Mouse (Mus musculus) embryonic facial prominence, embryonic 11.5 days (tissue): ENCODE data around the gene Mex3b. TPM values are rescaled to one million over a fixed set of nuclear protein-coding genes. Genes with fewer than 3 reads are reported as not detected.

Experiments
- ATAC-seq: fragments of 200-750 bp; cut with Nextera tagmentation; replicated peaks from 2 replicates; pipeline ENCODE4 v1.8.0; 2017; ENCODE audit warnings: low read depth; ENCODE audit not compliant: insufficient number of reproducible peaks, low FRiP score, low TSS enrichment
- DNase-seq: peaks from one replicate; pipeline ENCODE4 v3.0.0-alpha.2; 2015; ENCODE audit warnings: low spot score
- H3K27ac ChIP-seq: fragments of 300-500 bp; sonication (generic); replicated peaks from 2 replicates; pipeline ENCODE4 v1.5.1; 2014; ENCODE audit warnings: mild to moderate bottlenecking, low read depth, low read length, control low read depth
- H3K27me3 ChIP-seq: fragments of 300-500 bp; sonication (generic); 2 replicates; pipeline ENCODE4 v1.6.1; 2014; ENCODE audit warnings: mild to moderate bottlenecking, low read length, moderate library complexity, mixed read lengths; ENCODE audit not compliant: control insufficient read depth, insufficient read depth
- H3K36me3 ChIP-seq: fragments of 300-500 bp; sonication (generic); replicated peaks from 2 replicates; pipeline ENCODE4 v1.6.1; 2014; ENCODE audit warnings: low read depth, mild to moderate bottlenecking, low read length, moderate library complexity, mixed read lengths; ENCODE audit not compliant: control insufficient read depth, insufficient read depth
- H3K4me1 ChIP-seq: fragments of 300-500 bp; sonication (generic); 2 replicates; pipeline ENCODE4 v1.6.1; 2014; ENCODE audit warnings: low read length, mixed read lengths; ENCODE audit not compliant: control insufficient read depth, insufficient read depth
- H3K4me2 ChIP-seq: fragments of 300-500 bp; sonication (generic); 2 replicates; pipeline ENCODE4 v1.6.1; 2014; ENCODE audit warnings: low read depth, mild to moderate bottlenecking, control low read depth, low read length, moderate library complexity
- H3K4me3 ChIP-seq: fragments of 300-500 bp; sonication (generic); 2 replicates; pipeline ENCODE4 v1.5.1; 2014; ENCODE audit warnings: low read depth, low read length, control low read depth
- H3K9ac ChIP-seq: fragments of 300-500 bp; sonication (generic); replicated peaks from 2 replicates; pipeline ENCODE4 v1.6.1; 2014; ENCODE audit warnings: mild to moderate bottlenecking, control low read depth, low read length
- H3K9me3 ChIP-seq: fragments of 300-500 bp; sonication (generic); replicated peaks from 2 replicates; pipeline ENCODE4 v1.6.1; 2016; ENCODE audit warnings: mild to moderate bottlenecking, low read length, inconsistent platforms, mixed read lengths; ENCODE audit not compliant: control insufficient read depth
- WGBS: fragments of 180-500 bp; shearing (Covaris S2); extraction: QIAGEN DNeasy Blood & Tissue Kit; methylation state at CpG from one replicate; pipeline ENCODE4 v1.1.7; 2014; 5-methylcytosine and 5-hydroxymethylcytosine counted together
- polyA plus RNA-seq: library from polyadenylated mRNA; unstranded; fragments of >200 nt; fragmentation: Nextera tagmentation; extraction: Ambion mirVana; gene quantifications from 2 replicates; pipeline ENCODE4 v1.2.1, GENCODE M21; 2014

Gene Mex3b
- polyA plus RNA-seq: 39.7 and 41.6 TPM in 2 replicates

DNA sequence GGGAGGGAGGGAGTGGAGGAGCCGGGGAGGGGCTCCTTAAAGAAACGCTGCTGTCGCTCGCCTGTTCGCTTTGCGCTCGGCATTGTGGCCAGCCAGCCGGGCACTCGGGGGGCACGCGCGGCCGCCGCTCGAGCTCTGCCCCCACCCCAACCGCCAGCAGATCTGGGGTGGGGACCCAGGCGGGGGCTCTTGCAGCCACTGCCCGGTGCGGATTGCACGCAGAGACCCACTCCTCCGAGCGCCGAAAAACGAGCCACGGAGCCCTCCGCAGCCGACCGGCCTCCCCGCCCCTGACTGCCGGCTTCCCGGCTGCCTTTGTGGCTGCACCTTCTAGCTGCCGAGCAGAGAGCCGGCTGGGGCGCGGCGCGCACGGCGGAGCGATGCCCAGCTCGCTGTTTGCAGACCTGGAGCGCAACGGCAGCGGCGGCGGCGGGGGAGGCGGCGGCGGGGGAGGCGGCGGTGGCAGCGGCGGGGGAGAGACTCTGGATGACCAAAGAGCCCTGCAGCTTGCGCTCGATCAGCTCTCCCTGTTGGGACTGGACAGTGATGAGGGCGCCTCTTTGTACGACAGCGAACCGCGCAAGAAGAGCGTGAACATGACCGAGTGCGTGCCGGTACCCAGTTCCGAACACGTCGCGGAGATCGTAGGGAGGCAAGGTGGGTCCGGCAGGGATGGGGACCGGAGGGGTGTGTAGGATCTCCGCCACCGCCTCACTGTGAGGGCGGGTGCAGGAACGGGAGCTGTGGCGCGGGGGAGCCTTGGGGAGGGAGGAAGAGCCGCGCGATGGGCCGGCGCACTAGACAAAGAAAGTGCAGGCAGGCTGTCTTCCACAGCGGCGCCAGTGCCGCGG is at the start of gene Mex3b:
Gene Mex3b (plus strand): TSS at position 63 of the 851 bp plus-strand sequence.
- H3K4me1 ChIP-seq: no peaks in the 10 kb centered on the region
- DNase-seq: peak; percentile 49
- WGBS: under 1% methylated on average over 78 of the region's 87 CpGs

DNA sequence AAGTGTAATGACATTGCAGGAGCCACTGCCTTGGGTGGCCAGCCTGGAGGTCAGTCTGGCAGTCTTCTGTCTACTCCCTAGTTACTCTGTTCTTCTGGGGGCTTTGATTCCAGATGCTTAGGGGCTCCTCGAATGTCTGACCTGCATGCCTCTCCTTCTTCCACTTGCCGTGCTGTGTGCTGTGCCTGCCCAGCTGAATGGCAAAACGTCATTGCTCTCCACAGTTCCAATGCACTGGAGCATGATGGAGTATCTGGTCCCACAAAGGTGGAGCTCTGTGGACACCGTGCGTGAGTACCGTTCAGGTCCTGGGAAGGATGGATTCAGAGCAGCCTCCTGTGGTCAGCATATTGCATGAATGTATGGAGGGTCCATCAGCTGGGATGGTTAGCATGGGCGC is 47.6 kb upstream of the Mex3b start:
- Histone ChIP-seq H3K27me3 (no peaks in the 10 kb centered on the region), H3K4me1 (no peaks in the 10 kb centered on the region), H3K4me2 (no peak overlapping the region), H3K4me3 (no peak overlapping the region), H3K36me3 (no peaks in the 10 kb centered on the region), H3K9ac (no peak overlapping the region), H3K9me3 (no peaks in the 10 kb centered on the region), H3K27ac (no peak overlapping the region)
- no peak for ATAC-seq
- DNase-seq: no peak
- WGBS: 89% methylated on average over 7 of the region's 7 CpGs

More for the DNA sequence above, at the start of gene Mex3b:
- Histone ChIP-seq H3K27me3 (no peaks in the 10 kb centered on the region), H3K4me2 (peak within 1 kb of the TSS; percentile 98), H3K9ac (peak within 1 kb of the TSS; percentile 100), H3K4me3 (peak within 1 kb of the TSS; percentile 99), H3K27ac (peak within 1 kb of the TSS; percentile 100), H3K36me3 (peaks cover 11% of the 10 kb centered on the region), H3K9me3 (no peaks in the 10 kb centered on the region)
- no peak for ATAC-seq

DNA sequence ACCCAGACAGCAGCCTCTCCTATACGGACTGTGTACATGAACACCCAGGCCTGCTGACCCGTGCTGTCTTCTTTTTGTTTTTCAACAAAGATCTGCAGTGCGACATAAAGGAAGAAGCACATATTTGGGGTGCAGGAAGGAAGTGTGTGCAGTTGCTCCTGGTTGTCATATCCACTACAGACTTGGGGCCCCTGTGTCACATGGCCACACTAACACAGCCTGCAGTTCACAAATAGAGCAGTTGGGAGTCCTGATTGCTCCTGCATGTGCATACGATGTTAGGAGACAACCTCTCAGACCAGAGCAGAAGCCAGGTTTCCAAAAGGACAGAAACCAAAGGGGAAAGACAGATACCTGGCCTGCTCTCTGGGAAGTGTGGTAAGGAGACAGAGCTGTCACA is 46.5 kb upstream of the Mex3b start:
- Histone ChIP-seq H3K9me3 (no peaks in the 10 kb centered on the region), H3K4me3 (no peak overlapping the region), H3K9ac (no peak overlapping the region), H3K27me3 (no peaks in the 10 kb centered on the region), H3K4me2 (no peak overlapping the region), H3K36me3 (no peaks in the 10 kb centered on the region), H3K4me1 (no peaks in the 10 kb centered on the region), H3K27ac (no peak overlapping the region)
- DNase-seq (no peak), ATAC-seq (no peak)
- 73% methylated on average over 4 of the region's 4 CpGs for WGBS

DNA sequence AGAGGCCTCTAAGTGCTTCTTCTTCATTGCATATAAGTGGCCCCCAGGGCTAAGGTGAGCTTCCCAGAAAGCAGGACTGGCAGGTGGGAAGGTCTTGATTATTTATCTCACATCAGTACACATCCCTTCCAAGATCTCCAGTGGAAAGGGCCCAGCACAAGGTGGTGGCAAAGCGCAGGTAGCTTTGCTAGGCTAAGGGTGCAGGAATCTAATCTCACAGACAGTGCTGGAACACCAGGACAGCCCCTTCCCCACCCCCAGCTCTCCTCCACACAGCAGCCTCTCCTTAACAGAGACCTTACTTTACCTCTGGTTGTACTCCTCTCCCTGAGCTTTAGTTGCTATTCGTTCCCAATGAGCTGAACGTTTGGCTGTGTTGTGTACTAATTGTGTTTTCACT is 45.6 kb upstream of the Mex3b start:
- no peak overlapping the region for H3K4me2 ChIP-seq
- no peak overlapping the region for H3K9ac ChIP-seq
- H3K27me3 ChIP-seq: no peaks in the 10 kb centered on the region
- ATAC-seq (no peak), DNase-seq (no peak)
- WGBS: 73% methylated on average over 3 of the region's 3 CpGs
- H3K4me3 ChIP-seq: no peak overlapping the region
- no peaks in the 10 kb centered on the region for H3K4me1 ChIP-seq
- H3K27ac ChIP-seq: no peak overlapping the region
- no peaks in the 10 kb centered on the region for H3K36me3 ChIP-seq
- no peaks in the 10 kb centered on the region for H3K9me3 ChIP-seq

DNA sequence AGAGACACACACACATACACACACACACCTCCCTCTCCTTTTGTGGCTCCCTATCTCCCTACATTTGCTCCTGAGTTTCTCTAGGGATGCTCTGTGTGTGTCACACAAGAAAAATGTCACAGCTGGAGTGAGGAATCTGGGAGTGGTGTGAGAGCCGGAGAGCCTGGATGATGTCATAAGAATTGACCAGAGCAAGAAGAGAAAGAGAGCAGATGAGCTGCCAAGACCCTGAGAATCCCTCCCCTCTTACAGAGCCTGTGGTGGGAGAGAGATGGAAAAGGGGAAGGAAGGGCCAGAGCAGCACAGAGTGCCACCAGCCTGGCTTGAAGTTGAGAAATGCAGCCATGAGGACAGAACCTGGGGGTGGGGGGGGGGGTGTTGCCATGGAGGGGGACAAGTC is 44.6 kb upstream of the Mex3b start:
- ATAC-seq: no peak
- 54% methylated on average over 1 of the region's 1 CpGs for WGBS
- H3K36me3 ChIP-seq: no peaks in the 10 kb centered on the region
- H3K27ac ChIP-seq: no peak overlapping the region
- no peak overlapping the region for H3K4me2 ChIP-seq
- no peaks in the 10 kb centered on the region for H3K27me3 ChIP-seq
- H3K4me3 ChIP-seq: no peak overlapping the region
- no peak for DNase-seq
- no peaks in the 10 kb centered on the region for H3K9me3 ChIP-seq
- no peaks in the 10 kb centered on the region for H3K4me1 ChIP-seq
- no peak overlapping the region for H3K9ac ChIP-seq

DNA sequence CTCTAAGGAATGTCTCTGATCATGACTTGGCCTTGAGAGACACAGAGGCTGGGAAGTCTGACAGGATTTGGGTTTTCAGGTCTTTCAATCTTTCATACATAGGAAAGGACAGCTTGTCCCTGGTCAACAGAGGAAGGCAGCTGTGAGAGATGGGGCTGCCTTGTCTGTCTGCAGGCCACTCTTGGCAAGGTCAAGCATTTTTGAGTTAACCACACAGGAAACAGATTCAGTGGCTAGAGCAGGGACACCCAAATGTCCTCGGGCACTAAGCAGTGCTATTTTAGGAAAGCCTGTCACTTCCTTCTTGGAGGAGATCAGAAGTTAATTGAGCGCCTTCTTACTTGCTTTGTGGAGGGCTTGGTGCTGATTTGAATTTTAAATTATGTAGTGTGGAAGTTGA is 38.9 kb upstream of the Mex3b start:
- 46% methylated on average over 2 of the region's 2 CpGs for WGBS
- DNase-seq (no peak), ATAC-seq (no peak)
- Histone ChIP-seq H3K9ac (no peak overlapping the region), H3K36me3 (no peaks in the 10 kb centered on the region), H3K27ac (no peak overlapping the region), H3K9me3 (no peaks in the 10 kb centered on the region), H3K4me2 (no peak overlapping the region), H3K27me3 (no peaks in the 10 kb centered on the region), H3K4me3 (no peak overlapping the region), H3K4me1 (no peaks in the 10 kb centered on the region)

DNA sequence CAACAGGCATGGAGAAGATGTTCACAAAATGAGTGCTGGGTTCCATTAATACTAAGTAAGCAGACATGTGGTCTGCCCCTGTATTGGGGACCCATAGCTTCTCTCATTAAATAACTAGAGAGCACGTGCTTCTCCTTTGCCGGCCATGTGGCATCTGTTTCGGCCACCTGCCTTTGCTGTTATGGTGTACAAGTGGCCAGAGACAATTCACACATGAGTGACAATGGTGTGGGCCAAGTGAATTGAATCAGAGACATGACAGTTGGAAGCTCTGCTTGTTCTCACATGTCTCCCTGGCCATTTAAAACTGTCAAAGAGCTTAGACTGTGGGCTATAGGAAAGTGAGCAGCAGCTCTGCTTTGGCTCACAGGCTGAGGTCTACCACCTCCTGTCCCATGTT is 37.6 kb upstream of the Mex3b start:
- Histone ChIP-seq H3K4me2 (no peak overlapping the region), H3K27me3 (no peaks in the 10 kb centered on the region), H3K27ac (no peak overlapping the region), H3K9ac (no peak overlapping the region), H3K4me3 (no peak overlapping the region), H3K9me3 (no peaks in the 10 kb centered on the region), H3K36me3 (no peaks in the 10 kb centered on the region), H3K4me1 (no peaks in the 10 kb centered on the region)
- no peak for ATAC-seq
- 88% methylated on average over 3 of the region's 3 CpGs for WGBS
- DNase-seq: no peak

DNA sequence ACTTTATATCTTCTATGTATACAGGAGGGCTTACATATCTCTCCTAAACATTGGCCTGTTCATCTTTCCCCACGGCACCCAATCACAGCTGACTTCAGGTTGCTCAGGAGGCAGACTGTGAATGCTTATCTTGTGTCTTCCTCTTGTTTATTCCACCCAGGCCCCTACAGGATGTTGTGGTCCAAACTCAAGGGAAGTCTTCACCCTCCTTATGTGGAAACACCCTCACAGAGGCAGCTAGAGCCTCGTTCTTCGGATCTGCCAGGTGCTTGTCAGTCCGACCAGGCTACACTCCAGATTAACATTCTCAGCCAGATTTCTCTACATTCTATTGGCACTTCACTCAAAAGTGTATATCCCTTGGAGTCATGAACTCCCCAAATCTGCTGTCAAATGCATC is 32.7 kb upstream of the Mex3b start:
- H3K4me3 ChIP-seq: no peak overlapping the region
- H3K9ac ChIP-seq: no peak overlapping the region
- no peaks in the 10 kb centered on the region for H3K27me3 ChIP-seq
- H3K9me3 ChIP-seq: no peaks in the 10 kb centered on the region
- no peak for ATAC-seq
- 81% methylated on average over 4 of the region's 4 CpGs for WGBS
- no peak overlapping the region for H3K27ac ChIP-seq
- H3K36me3 ChIP-seq: no peaks in the 10 kb centered on the region
- no peak overlapping the region for H3K4me2 ChIP-seq
- DNase-seq: no peak
- H3K4me1 ChIP-seq: no peaks in the 10 kb centered on the region
